Mouse (Mus musculus) left cerebral cortex, adult 2 months (tissue): Measurements from ENCODE around the gene Bhlha9. TPM values are rescaled to one million over a fixed set of nuclear protein-coding genes. Genes with fewer than 3 reads are reported as not detected.

Source experiments
- DNase-seq, 2 experiments: peaks; one replicate each; pipeline ENCODE4 v3.0.0; 2021 to 2022; ENCODE audit warnings: low spot score in 2 of 2, mixed read lengths in 1 of 2; ENCODE audit errors: extremely low spot score in 1 of 2
- H3K27ac ChIP-seq: fragments of 200-600 bp; 2 replicates; pipeline ENCODE4 v1.8.1; 2022
- H3K4me3 ChIP-seq: fragments of 200-600 bp; 2 replicates; pipeline ENCODE4 v1.8.1; 2022
- CTCF ChIP-seq: fragments of 200-600 bp; IDR thresholded peaks from 2 replicates; pipeline ENCODE4 v1.8.1; 2022; ENCODE audit warnings: antibody characterized with exemption, mild to moderate bottlenecking, moderate library complexity
- intact Hi-C: fragments of 180-260 bp; cut with DNase I; formaldehyde crosslinking; loops from one replicate; pipeline ENCODE4 v1.15.1; 2025
- total RNA-seq, 2 experiments: library from RNA; stranded (reverse); gene quantifications; 2 replicates each; pipeline ENCODE4 v1.2.3; 2021

The Bhlha9 gene
- total RNA-seq, 2 experiments from 2014 or later: 3.2 to 3.8 TPM

- TF ChIP-seq CTCF: no peak
- Histone ChIP-seq H3K4me3 (no peak overlapping the region), H3K27ac (no peak overlapping the region)
- intact Hi-C loops: loop anchor here (5.0 kb wide), 2 partner anchors 123 to 233 kb away; no protein-coding TSS in a partner anchor
- no peak for DNase-seq
Measured at GRCm38 (mm10) chr11:76645036-76645435, 27.2 kb upstream of the Bhlha9 start.

GRCm38 (mm10) chr11:76645955-76646354 lies 26.3 kb upstream of the Bhlha9 start:
- DNase-seq: peak; percentile 90 to 96
- H3K4me3 ChIP-seq: peak overlapping the region; percentile 39
- intact Hi-C loops: loop anchor here (1.0 to 5.0 kb wide), 5 partner anchors 67 to 234 kb away; no protein-coding TSS in a partner anchor
- peak; percentile 98 for TF ChIP-seq CTCF
- no peak overlapping the region for H3K27ac ChIP-seq

GRCm38 (mm10) chr11:76647062-76647461 lies 25.2 kb upstream of the Bhlha9 start:
- peak overlapping the region; percentile 6; the same call in 1 of the 2 replicates for H3K4me3 ChIP-seq
- TF ChIP-seq CTCF: no peak
- intact Hi-C loops: loop anchor here (2.0 to 5.0 kb wide), 4 partner anchors 68 to 235 kb away; no protein-coding TSS in a partner anchor
- no peak overlapping the region for H3K27ac ChIP-seq
- DNase-seq: no peak

DNA sequence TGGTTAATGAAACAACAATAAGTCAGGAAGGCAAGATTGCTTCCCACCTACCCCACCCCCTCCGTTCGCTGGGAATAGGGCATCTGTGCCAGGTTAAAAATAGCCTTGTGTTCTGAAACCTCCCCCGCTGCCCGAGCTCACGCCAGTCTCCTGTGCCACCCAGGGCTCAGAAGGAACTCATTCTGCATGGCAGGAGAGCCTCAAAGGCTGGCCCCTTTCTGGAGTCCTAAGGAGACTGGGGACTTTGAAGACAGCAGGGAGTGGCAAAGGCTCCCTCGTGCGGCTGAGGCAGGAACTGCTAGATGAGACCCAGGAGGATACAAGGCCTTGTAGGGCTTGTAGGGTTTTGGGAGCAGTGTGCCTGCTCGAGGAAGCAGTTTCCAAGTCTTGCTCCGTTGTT lies 24.8 kb upstream of the Bhlha9 start:
- no peak overlapping the region for H3K27ac ChIP-seq
- peak; percentile 78 to 84 for DNase-seq
- peak overlapping the region; percentile 6; the same call in 1 of the 2 replicates for H3K4me3 ChIP-seq
- peak; percentile 85 for TF ChIP-seq CTCF
- intact Hi-C loops: loop anchor here (2.0 to 5.0 kb wide), 4 partner anchors 69 to 235 kb away; no protein-coding TSS in a partner anchor

DNA sequence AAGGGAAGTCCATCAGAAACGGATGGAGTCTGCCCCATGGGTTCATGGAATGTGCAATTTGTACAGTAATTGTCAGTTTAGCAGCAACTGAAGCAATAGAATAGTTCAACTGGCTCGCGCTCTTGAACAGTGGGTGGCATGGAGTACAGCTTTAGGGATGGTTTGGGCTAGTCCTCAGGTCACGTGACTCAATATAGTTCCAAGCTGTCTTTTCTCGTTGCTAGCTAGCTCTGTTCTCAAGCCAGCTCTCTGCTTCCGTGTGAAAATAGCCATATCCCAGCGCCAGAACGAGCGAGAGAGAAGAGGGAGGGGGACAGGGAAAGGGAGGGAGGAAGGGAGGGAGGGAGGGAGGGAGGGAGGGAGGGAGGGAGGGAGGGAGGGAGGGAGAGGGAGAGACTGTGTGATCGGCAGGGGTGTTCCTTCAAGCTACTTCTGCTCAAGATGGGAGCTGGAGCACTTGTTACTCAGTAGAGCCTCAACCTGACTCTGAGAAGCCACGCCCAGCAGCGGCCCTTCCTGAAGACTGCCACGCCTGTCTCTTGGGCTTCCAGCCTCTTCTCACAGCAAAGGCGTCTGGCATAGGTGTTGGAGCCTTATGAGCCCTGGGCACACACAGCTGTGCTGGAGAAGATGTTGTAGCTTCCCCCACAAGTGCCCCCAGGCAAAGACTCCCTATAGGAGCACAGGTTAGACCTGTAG lies 21.3 kb upstream of the Bhlha9 start:
- TF ChIP-seq CTCF: no peak
- intact Hi-C loops: no loop called here
- no peak overlapping the region for H3K4me3 ChIP-seq
- DNase-seq: no peak
- H3K27ac ChIP-seq: no peak overlapping the region

DNA sequence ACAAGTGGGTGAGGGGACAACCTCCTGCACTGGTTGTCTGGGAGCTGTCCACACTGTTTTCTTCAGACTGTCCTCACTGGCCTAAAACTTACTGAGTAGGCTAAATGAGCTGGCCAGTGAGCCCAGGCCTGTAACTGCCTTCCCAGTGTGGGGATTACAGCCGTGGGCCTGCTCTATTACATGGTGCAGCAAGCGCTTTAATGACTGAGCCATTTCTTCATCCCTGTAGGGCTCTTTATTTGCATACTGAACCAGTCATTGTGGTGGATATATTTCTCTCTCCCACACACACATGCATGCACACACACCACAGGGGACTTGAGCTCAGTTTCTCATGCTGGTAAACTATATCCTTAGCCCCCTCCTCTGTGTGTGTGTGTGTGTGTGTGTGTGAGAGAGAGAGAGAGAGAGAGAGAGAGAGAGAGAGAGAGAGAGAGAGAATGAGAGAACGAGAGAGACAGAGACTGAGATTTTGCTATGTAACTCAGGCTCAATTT lies 19.4 kb upstream of the Bhlha9 start:
- DNase-seq: no peak
- intact Hi-C loops: no loop called here
- Histone ChIP-seq H3K4me3 (no peak overlapping the region), H3K27ac (no peak overlapping the region)
- TF ChIP-seq CTCF: no peak

DNA sequence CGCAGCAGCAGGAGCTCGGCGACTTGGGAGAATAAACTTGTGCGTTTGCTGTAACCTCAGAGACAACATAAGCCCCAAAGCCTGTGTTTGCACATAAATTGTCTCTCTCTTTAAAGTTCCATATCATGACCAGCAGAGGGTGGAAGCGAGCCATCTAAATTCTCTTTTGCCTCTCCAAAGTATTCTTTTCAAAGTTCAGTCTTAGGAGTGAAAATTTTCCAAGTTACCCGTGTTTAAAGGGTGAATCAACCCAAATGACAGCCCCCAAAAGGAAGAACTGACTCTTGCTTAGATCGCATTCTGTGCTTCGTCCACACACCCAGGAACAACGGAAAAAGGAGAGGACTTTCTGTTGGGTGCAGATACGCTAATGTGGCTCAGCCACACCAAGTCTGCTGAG lies 17.2 kb upstream of the Bhlha9 start:
- peak; percentile 51 to 55 for DNase-seq
- H3K27ac ChIP-seq: no peak overlapping the region
- TF ChIP-seq CTCF: peak; percentile 80
- intact Hi-C loops: loop anchor here (2.0 to 5.0 kb wide), 2 partner anchors 82 to 107 kb away; partner anchors contain the start of gene Gosr1
- H3K4me3 ChIP-seq: no peak overlapping the region

- intact Hi-C loops: loop anchor here (5.0 kb wide), 1 partner anchor 105 kb away; the partner anchor contains the start of gene Gosr1
- DNase-seq: no peak
- H3K4me3 ChIP-seq: no peak overlapping the region
- TF ChIP-seq CTCF: no peak
- no peak overlapping the region for H3K27ac ChIP-seq
Measured at GRCm38 (mm10) chr11:76657450-76657970, 14.8 kb upstream of the Bhlha9 start.

DNA sequence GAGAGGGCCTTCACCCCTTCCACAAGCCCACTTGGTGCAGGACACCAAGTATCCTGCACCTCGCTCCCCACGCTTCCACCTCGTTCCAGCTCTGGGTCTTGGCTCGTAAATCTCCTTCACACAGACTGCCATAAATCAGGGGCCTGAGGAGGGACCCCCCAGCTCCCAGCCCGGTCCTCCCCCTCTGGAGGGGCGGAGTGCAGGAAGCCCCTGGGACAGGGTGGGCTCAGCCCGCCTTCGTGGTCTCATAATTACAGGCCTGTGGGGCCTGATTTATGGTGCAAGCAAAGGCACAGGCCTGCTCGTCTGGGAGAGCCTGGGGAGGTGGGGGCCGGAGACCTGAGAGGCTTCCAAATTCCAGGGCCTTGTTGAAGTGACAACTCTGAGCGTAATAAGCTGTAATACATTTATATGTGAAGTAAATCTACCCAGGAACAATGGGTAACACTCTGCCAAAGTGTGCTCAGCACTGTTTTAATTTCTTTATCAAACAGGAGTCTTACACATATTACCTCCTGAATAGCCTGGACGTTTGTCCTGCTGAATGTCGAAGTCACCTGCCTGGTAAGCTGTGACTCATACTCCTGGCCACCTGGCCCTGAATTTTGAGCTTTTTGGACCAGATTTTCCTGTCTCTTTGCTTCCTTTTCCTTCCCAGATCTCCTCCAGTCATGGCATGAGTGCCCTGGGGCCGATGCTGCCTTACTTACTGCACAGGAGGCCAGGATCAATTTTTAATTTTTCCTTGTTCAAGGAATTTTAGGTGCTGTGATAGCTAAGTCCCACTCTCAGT lies 12.9 kb upstream of the Bhlha9 start:
- H3K4me3 ChIP-seq: no peak overlapping the region
- TF ChIP-seq CTCF: no peak
- H3K27ac ChIP-seq: no peak overlapping the region
- no peak for DNase-seq
- intact Hi-C loops: loop anchor here (5.0 kb wide), 1 partner anchor 103 kb away; the partner anchor contains the start of gene Gosr1

GRCm38 (mm10) chr11:76661790-76662468 lies 10.3 kb upstream of the Bhlha9 start:
- H3K4me3 ChIP-seq: no peak overlapping the region
- H3K27ac ChIP-seq: no peak overlapping the region
- no peak for DNase-seq
- intact Hi-C loops: no loop called here
- no peak for TF ChIP-seq CTCF

- intact Hi-C loops: no loop called here
Measured at GRCm38 (mm10) chr11:76666002-76666649, 6.1 kb upstream of the Bhlha9 start.

More at GRCm38 (mm10) chr11:76666002-76666649, 6.1 kb upstream of the Bhlha9 start:
- peak overlapping the region; percentile 40; the same call in 1 of the 2 replicates for H3K27ac ChIP-seq
- peak overlapping the region; percentile 46 for H3K4me3 ChIP-seq
- TF ChIP-seq CTCF: no peak
- peak; percentile 43 to 51 for DNase-seq
